In the genomic region with DNA sequence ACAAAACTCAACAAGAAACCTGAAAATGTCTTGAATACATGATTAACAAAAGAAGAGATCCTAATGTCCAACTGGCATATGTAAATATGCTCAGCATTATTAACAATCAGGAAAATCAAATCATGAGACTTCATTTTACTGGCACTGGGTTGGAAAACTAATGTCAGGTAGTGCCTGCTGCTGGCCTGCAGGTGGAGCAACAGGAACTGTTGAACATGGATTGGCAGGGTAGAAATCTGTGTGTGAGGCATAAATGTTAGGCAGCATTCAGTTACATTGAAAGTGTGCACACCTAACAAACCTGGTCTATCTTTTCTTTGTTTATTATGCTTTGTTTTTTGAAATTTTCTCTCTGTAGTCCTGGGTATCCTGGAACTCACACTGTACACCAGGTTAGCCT, we compare ENCODE assay signal across 11 mouse cellular contexts. TPM values are rescaled to one million over a fixed set of nuclear protein-coding genes. Genes with fewer than 3 reads are reported as not detected.
DNase-seq lines count a peak whose midpoint lies in the region; ATAC-seq and TF ChIP-seq lines count a peak whose summit lies in the region.
"Had no signal": no experiment of that assay in that cellular context is flagged by ENCODE, and none has a peak within 500 bp of the region (broad histone marks: within the 10 kb centered on the region; RNA-seq: fewer than 3 reads in every experiment).

No protein-coding gene starts in this region.

- no peaks in the 10 kb centered on the region for H3K36me3 ChIP-seq in hindbrain, postnatal 0 days (ENCODE audit: insufficient read depth, low read length)
- no peaks in the 10 kb centered on the region for H3K36me3 ChIP-seq in hindbrain, embryonic 11.5 days (ENCODE audit: control insufficient read depth, insufficient read depth, low read length)
- no peaks in the 10 kb centered on the region for H3K36me3 ChIP-seq in MEL (ENCODE audit: control insufficient read depth in 1 of 2, insufficient read depth in 2 of 2, low read length in 2 of 2)
- H3K36me3 ChIP-seq: heart, embryonic 12.5 days; limb, embryonic 15.5 days had no signal

- H3K9ac ChIP-seq in hindbrain, postnatal 0 days (replicated peaks; ENCODE audit: low read length): no peak overlapping the region
- H3K9ac ChIP-seq in hindbrain, embryonic 11.5 days (ENCODE audit: low read depth, low read length): no peak overlapping the region
- H3K9ac ChIP-seq in MEL (ENCODE audit: control insufficient read depth, low read depth, low read length, poor library complexity, severe bottlenecking): no peak overlapping the region
- H3K9ac ChIP-seq: heart, embryonic 12.5 days; limb, embryonic 15.5 days had no signal

- no peak overlapping the region for H3K4me2 ChIP-seq in hindbrain, postnatal 0 days (ENCODE audit: low read depth, low read length)
- H3K4me2 ChIP-seq in hindbrain, embryonic 11.5 days (replicated peaks; ENCODE audit: low read depth, low read length): no peak overlapping the region
- H3K4me2 ChIP-seq: heart, embryonic 12.5 days; limb, embryonic 15.5 days had no signal

- H3K27me3 ChIP-seq in hindbrain, postnatal 0 days (ENCODE audit: insufficient read depth, low read length): no peaks in the 10 kb centered on the region
- H3K27me3 ChIP-seq in hindbrain, embryonic 11.5 days (ENCODE audit: control insufficient read depth, insufficient read depth, low read length): no peaks in the 10 kb centered on the region
- H3K27me3 ChIP-seq in MEL (ENCODE audit: control insufficient read depth in 1 of 2, insufficient read depth in 2 of 2, low read length in 2 of 2): peaks cover 0 to under 1% of the 10 kb centered on the region in 2 experiments; a peak in 2 of 4 replicates
- H3K27me3 ChIP-seq: heart, embryonic 12.5 days had no signal

- H3K9me3 ChIP-seq in hindbrain, postnatal 0 days (ENCODE audit: low read length): no peaks in the 10 kb centered on the region
- H3K9me3 ChIP-seq in hindbrain, embryonic 11.5 days (ENCODE audit: control insufficient read depth, low read length): no peaks in the 10 kb centered on the region
- H3K9me3 ChIP-seq in MEL (replicated peaks; ENCODE audit: insufficient read depth, low read length): no peaks in the 10 kb centered on the region
- H3K9me3 ChIP-seq: heart, embryonic 12.5 days; limb, embryonic 15.5 days had no signal

- no peak overlapping the region for H3K4me3 ChIP-seq in hindbrain, postnatal 0 days (ENCODE audit: low read length)
- H3K4me3 ChIP-seq in hindbrain, embryonic 11.5 days (ENCODE audit: low read depth, low read length): no peak overlapping the region
- H3K4me3 ChIP-seq in MEL (ENCODE audit: control insufficient read depth in 1 of 2, insufficient read depth in 1 of 2, low read depth in 2 of 2, low read length in 2 of 2): no peak overlapping the region
- H3K4me3 ChIP-seq in embryonic fibroblast, embryonic 13.5 days (ENCODE audit: insufficient read depth, low read length): no peak overlapping the region
- H3K4me3 ChIP-seq: heart, embryonic 12.5 days; limb, embryonic 15.5 days; myocyte had no signal

- TF ChIP-seq POLR2A in MEL (IDR thresholded peaks at IDR 0.05; ENCODE audit: control insufficient read depth in 1 of 2, insufficient read depth in 1 of 2, low read depth in 1 of 2, low read length in 2 of 2, poor library complexity in 1 of 2): no peak
- TF ChIP-seq POLR2A in embryonic fibroblast, embryonic 13.5 days (IDR thresholded peaks at IDR 0.05; ENCODE audit: low read depth, low read length): no peak

- no peak for TF ChIP-seq EP300 in MEL (IDR thresholded peaks at IDR 0.05; ENCODE audit: low read depth in 1 of 2, low read length in 2 of 2)

- peak; percentile 20 for DNase-seq in hindbrain, postnatal 0 days (ENCODE audit: low spot score)
- DNase-seq in hindbrain, embryonic 11.5 days (ENCODE audit: low spot score): no peak
- peak; percentile 41 for DNase-seq in A20 (ENCODE audit: low read depth, low spot score)
- DNase-seq in MEL (ENCODE audit: low read depth, low spot score): peak; percentile 37
- DNase-seq in thymus, postnatal 25 days: no peak
- DNase-seq in layer of hippocampus, adult 11-12 months (ENCODE audit: low spot score): no peak
- DNase-seq in adrenal gland, adult 18-20 months (ENCODE audit: low spot score in 2 of 2): no peak

- no peaks in the 10 kb centered on the region for H3K4me1 ChIP-seq in hindbrain, postnatal 0 days (ENCODE audit: insufficient read depth, low read length)
- H3K4me1 ChIP-seq in hindbrain, embryonic 11.5 days (replicated peaks; ENCODE audit: control insufficient read depth, insufficient read depth, low read length): no peaks in the 10 kb centered on the region
- no peaks in the 10 kb centered on the region for H3K4me1 ChIP-seq in MEL (ENCODE audit: control insufficient read depth in 1 of 2, insufficient read depth in 2 of 2, low read length in 2 of 2)
- no peaks in the 10 kb centered on the region for H3K4me1 ChIP-seq in embryonic fibroblast, embryonic 13.5 days (ENCODE audit: control insufficient read depth, insufficient read depth, low read length)
- H3K4me1 ChIP-seq: heart, embryonic 12.5 days; limb, embryonic 15.5 days had no signal

- TF ChIP-seq RAD21 in MEL (IDR thresholded peaks at IDR 0.05; ENCODE audit: low read depth, low read length): peak; percentile 58

- TF ChIP-seq CTCF in hindbrain, postnatal 0 days (IDR thresholded peaks at IDR 0.05; ENCODE audit: low read depth): peak; percentile 67
- peak; percentile 60 to 75 (median 63) for TF ChIP-seq CTCF in MEL (IDR thresholded peaks at IDR 0.05 in 2 of 3, conservative IDR thresholded peaks at IDR 0.05 in 1 of 3; ENCODE audit: control insufficient read depth in 1 of 3, insufficient read depth in 1 of 3, low read depth in 2 of 3, low read length in 3 of 3, poor library complexity in 1 of 3, severe bottlenecking in 1 of 3)
- TF ChIP-seq CTCF in embryonic fibroblast, embryonic 13.5 days (IDR thresholded peaks at IDR 0.05; ENCODE audit: borderline replicate concordance, insufficient read depth, low read length): peak; percentile 32; the same call in 1 of the 2 replicates

- H3K27ac ChIP-seq in hindbrain, postnatal 0 days: no peak overlapping the region
- no peak overlapping the region for H3K27ac ChIP-seq in hindbrain, embryonic 11.5 days (ENCODE audit: low read depth, low read length)
- H3K27ac ChIP-seq in MEL (ENCODE audit: control insufficient read depth, low read depth, low read length): no peak overlapping the region
- H3K27ac ChIP-seq in embryonic fibroblast, embryonic 13.5 days (ENCODE audit: insufficient read depth, low read length): no peak overlapping the region
- H3K27ac ChIP-seq: limb, embryonic 15.5 days had no signal

- no peaks in the 10 kb centered on the region for H3K79me2 ChIP-seq in MEL (ENCODE audit: control insufficient read depth, insufficient read depth, low read length, poor library complexity)

- ATAC-seq in hindbrain, postnatal 0 days: no peak
- ATAC-seq in hindbrain, embryonic 11.5 days (ENCODE audit: low FRiP score): no peak

RNA-seq across cellular contexts. Expression of gene Tmsb15b1, which starts 1.9 kb away (rescaled TPM):
- total RNA-seq in hindbrain, postnatal 0 days (2014; rRNA removed): 0.68 and 19.2 TPM in 2 replicates
- 39.0 and 43.7 TPM in 2 replicates for polyA plus RNA-seq in hindbrain, postnatal 0 days (2015; fragmentation: Nextera tagmentation; extraction: Ambion mirVana)
- 28.7 and 31.1 TPM in 2 replicates for polyA plus RNA-seq in hindbrain, embryonic 11.5 days (2014; fragmentation: Nextera tagmentation; extraction: Ambion mirVana)
- not detected in 2 replicates for total RNA-seq in MEL (2012; rRNA removed)
- not detected for polyA plus RNA-seq in MEL (2012; ENCODE audit: insufficient read depth in 1 of 2, insufficient read length in 2 of 2, low read depth in 1 of 2, low replicate concordance in 2 of 2, missing spikeins in 1 of 2)
- 16.7 and 18.6 TPM in 2 replicates for polyA plus RNA-seq in embryonic fibroblast, embryonic 13.5 days (2011; ENCODE audit: insufficient read length, low read depth, missing spikeins)
- 1 to 10 TPM; 3.2 to 4.8 TPM for total RNA-seq in adrenal gland, adult 18-20 months (2021)
- polyA plus RNA-seq: myocyte had no signal

RNA-seq across cellular contexts. Expression of gene Tmsb15l, which starts 1.9 kb away (rescaled TPM):
- total RNA-seq in hindbrain, postnatal 0 days (2014; rRNA removed): 1.7 and 4.2 TPM in 2 replicates
- 8.8 and 9.1 TPM in 2 replicates for polyA plus RNA-seq in hindbrain, postnatal 0 days (2015; fragmentation: Nextera tagmentation; extraction: Ambion mirVana)
- polyA plus RNA-seq in hindbrain, embryonic 11.5 days (2014; fragmentation: Nextera tagmentation; extraction: Ambion mirVana): 4.3 and 9.0 TPM in 2 replicates
- not detected in 2 replicates for total RNA-seq in MEL (2012; rRNA removed)
- polyA plus RNA-seq in MEL (2012; ENCODE audit: insufficient read depth in 1 of 2, insufficient read length in 2 of 2, low read depth in 1 of 2, low replicate concordance in 2 of 2, missing spikeins in 1 of 2): not detected
- polyA plus RNA-seq in embryonic fibroblast, embryonic 13.5 days (2011; ENCODE audit: insufficient read length, low read depth, missing spikeins): 1.1 TPM in 1 of 2 replicates, not detected in the other
- total RNA-seq in adrenal gland, adult 18-20 months (2021): not detected
- polyA plus RNA-seq: myocyte had no signal

RNA-seq across cellular contexts. Expression of gene Tmsb15b2, which starts 3.3 kb away (rescaled TPM):
- total RNA-seq in hindbrain, postnatal 0 days (2014; rRNA removed): 1.0 and 6.3 TPM in 2 replicates
- polyA plus RNA-seq in hindbrain, postnatal 0 days (2015; fragmentation: Nextera tagmentation; extraction: Ambion mirVana): 74.9 and 82.2 TPM in 2 replicates
- 68.8 and 68.9 TPM in 2 replicates for polyA plus RNA-seq in hindbrain, embryonic 11.5 days (2014; fragmentation: Nextera tagmentation; extraction: Ambion mirVana)
- total RNA-seq in MEL (2012; rRNA removed): not detected in 2 replicates
- polyA plus RNA-seq in MEL (2012; ENCODE audit: insufficient read depth in 1 of 2, insufficient read length in 2 of 2, low read depth in 1 of 2, low replicate concordance in 2 of 2, missing spikeins in 1 of 2): not detected
- polyA plus RNA-seq in embryonic fibroblast, embryonic 13.5 days (2011; ENCODE audit: insufficient read length, low read depth, missing spikeins): 3.9 and 4.5 TPM in 2 replicates
- total RNA-seq in adrenal gland, adult 18-20 months (2021): 10 to 100 TPM; 11.7 to 24.1 TPM
- polyA plus RNA-seq: myocyte had no signal

RNA-seq across cellular contexts. Expression of gene Zcchc18, which starts 14.3 kb away (rescaled TPM):
- total RNA-seq in hindbrain, postnatal 0 days (2014; rRNA removed): 151 and 166 TPM in 2 replicates
- polyA plus RNA-seq in hindbrain, postnatal 0 days (2015; fragmentation: Nextera tagmentation; extraction: Ambion mirVana): 495 and 508 TPM in 2 replicates
- 90.7 and 98.9 TPM in 2 replicates for polyA plus RNA-seq in hindbrain, embryonic 11.5 days (2014; fragmentation: Nextera tagmentation; extraction: Ambion mirVana)
- 0.04 TPM in 1 of 2 replicates, not detected in the other for total RNA-seq in MEL (2012; rRNA removed)
- polyA plus RNA-seq in MEL (2012; ENCODE audit: insufficient read depth in 1 of 2, insufficient read length in 2 of 2, low read depth in 1 of 2, low replicate concordance in 2 of 2, missing spikeins in 1 of 2): under 1 TPM in 1 of 2 experiments, not detected in 1; 0.61 TPM
- 2.7 and 4.5 TPM in 2 replicates for polyA plus RNA-seq in embryonic fibroblast, embryonic 13.5 days (2011; ENCODE audit: insufficient read length, low read depth, missing spikeins)
- 10 to 100 TPM; 14.2 to 17.2 TPM for total RNA-seq in adrenal gland, adult 18-20 months (2021)

RNA-seq across cellular contexts. Expression of gene H2bfm, which starts 51.5 kb away (rescaled TPM):
- not detected in 2 replicates for total RNA-seq in hindbrain, postnatal 0 days (2014; rRNA removed)
- not detected in 2 replicates for polyA plus RNA-seq in hindbrain, postnatal 0 days (2015; fragmentation: Nextera tagmentation; extraction: Ambion mirVana)
- not detected in 2 replicates for polyA plus RNA-seq in hindbrain, embryonic 11.5 days (2014; fragmentation: Nextera tagmentation; extraction: Ambion mirVana)
- not detected in 2 replicates for total RNA-seq in MEL (2012; rRNA removed)
- polyA plus RNA-seq in MEL (2012; ENCODE audit: insufficient read depth in 1 of 2, insufficient read length in 2 of 2, low read depth in 1 of 2, low replicate concordance in 2 of 2, missing spikeins in 1 of 2): not detected
- polyA plus RNA-seq in embryonic fibroblast, embryonic 13.5 days (2011; ENCODE audit: insufficient read length, low read depth, missing spikeins): not detected in 2 replicates
- not detected for total RNA-seq in adrenal gland, adult 18-20 months (2021)
- polyA plus RNA-seq: heart, embryonic 12.5 days; limb, embryonic 15.5 days; myocyte had no signal

Comparison
In these comparisons a context has a peak if more than half of its experiments do, and no peak if none do; other contexts are left out.
1. DNase-seq: peak in hindbrain, postnatal 0 days (single experiment), A20 (single experiment) and MEL (single experiment); none in hindbrain, embryonic 11.5 days (single experiment), thymus, postnatal 25 days (single experiment), layer of hippocampus, adult 11-12 months (single experiment) and adrenal gland, adult 18-20 months (0 of 2).
2. RNA of gene Tmsb15b1, which starts 1.9 kb away (polyA plus RNA-seq): 39.0 to 43.7 TPM in hindbrain, postnatal 0 days, 28.7 to 31.1 TPM in hindbrain, embryonic 11.5 days and 16.7 to 18.6 TPM in embryonic fibroblast, embryonic 13.5 days; not detected in MEL; every median in the first group is over 10 times any median in the second.
3. RNA of gene Tmsb15b2, which starts 3.3 kb away (polyA plus RNA-seq): 74.9 to 82.2 TPM in hindbrain, postnatal 0 days and 68.8 to 68.9 TPM in hindbrain, embryonic 11.5 days; 3.9 to 4.5 TPM in embryonic fibroblast, embryonic 13.5 days and not detected in MEL; every median in the first group is over 10 times any median in the second.
4. Peak in every context shown above with its lines, with median percentiles within 50 percentile points of each other: CTCF ChIP-seq.